Mouse (Mus musculus) midbrain, embryonic 12.5 days (tissue): ENCODE measurements around the gene Map3k4. TPM values are rescaled to one million over a fixed set of nuclear protein-coding genes. Genes with fewer than 3 reads are reported as not detected.
A peak's percentile ranks its signal among the peaks of the same experiment; 100 is the strongest.

Experiments used
- ATAC-seq: fragments of 200-750 bp; cut with Nextera tagmentation; 2 replicates; pipeline ENCODE4 v1.8.0; 2017; ENCODE audit warnings: low read depth, moderate TSS enrichment, moderate library complexity; ENCODE audit not compliant: low FRiP score
- H3K27ac ChIP-seq: fragments of 300-500 bp; sonication (generic); replicated peaks from 2 replicates; pipeline ENCODE4 v1.5.1; 2016; ENCODE audit warnings: mild to moderate bottlenecking
- H3K27me3 ChIP-seq: fragments of 300-500 bp; sonication (generic); 2 replicates; pipeline ENCODE4 v1.6.1; 2016; ENCODE audit warnings: mild to moderate bottlenecking
- H3K36me3 ChIP-seq: fragments of 300-500 bp; sonication (generic); 2 replicates; pipeline ENCODE4 v1.6.1; 2016
- H3K4me1 ChIP-seq: fragments of 300-500 bp; sonication (generic); 2 replicates; pipeline ENCODE4 v1.6.1; 2016
- H3K4me2 ChIP-seq: fragments of 300-500 bp; sonication (generic); replicated peaks from 2 replicates; pipeline ENCODE4 v1.6.1; 2016; ENCODE audit warnings: mild to moderate bottlenecking, moderate library complexity
- H3K4me3 ChIP-seq: fragments of 300-500 bp; sonication (generic); 2 replicates; pipeline ENCODE4 v1.5.1; 2016; ENCODE audit warnings: mild to moderate bottlenecking
- H3K9ac ChIP-seq: fragments of 300-500 bp; sonication (generic); replicated peaks from 2 replicates; pipeline ENCODE4 v1.6.1; 2016; ENCODE audit warnings: mild to moderate bottlenecking, moderate library complexity
- H3K9me3 ChIP-seq: fragments of 300-500 bp; sonication (generic); 2 replicates; pipeline ENCODE4 v1.6.1; 2016; ENCODE audit warnings: mild to moderate bottlenecking
- WGBS: fragments of 180-500 bp; shearing (Covaris S2); methylation state at CpG from one replicate; pipeline ENCODE4 v1.1.7; 2016; 5-methylcytosine and 5-hydroxymethylcytosine counted together
- polyA plus RNA-seq: library from polyadenylated mRNA; unstranded; fragments of >200 nt; fragmentation: Nextera tagmentation; extraction: Ambion mirVana; gene quantifications from 2 replicates; pipeline ENCODE4 v1.2.1, GENCODE M21; 2016

The Map3k4 gene
- polyA plus RNA-seq, 1 experiment from 2014 or later, result 53.3 TPM

- no peak for ATAC-seq
- Histone ChIP-seq H3K4me3 (no peak overlapping the region), H3K27me3 (no peaks in the 10 kb centered on the region), H3K4me2 (no peak overlapping the region), H3K27ac (no peak overlapping the region), H3K9me3 (no peaks in the 10 kb centered on the region), H3K9ac (no peak overlapping the region), H3K36me3 (peaks cover 58% of the 10 kb centered on the region), H3K4me1 (peaks cover 9% of the 10 kb centered on the region)
- 95% methylated on average over 11 of the region's 11 CpGs for WGBS
Measured at GRCm38 (mm10) chr17:12211890-12212289, 106.7 kb downstream of the Map3k4 start.

DNA sequence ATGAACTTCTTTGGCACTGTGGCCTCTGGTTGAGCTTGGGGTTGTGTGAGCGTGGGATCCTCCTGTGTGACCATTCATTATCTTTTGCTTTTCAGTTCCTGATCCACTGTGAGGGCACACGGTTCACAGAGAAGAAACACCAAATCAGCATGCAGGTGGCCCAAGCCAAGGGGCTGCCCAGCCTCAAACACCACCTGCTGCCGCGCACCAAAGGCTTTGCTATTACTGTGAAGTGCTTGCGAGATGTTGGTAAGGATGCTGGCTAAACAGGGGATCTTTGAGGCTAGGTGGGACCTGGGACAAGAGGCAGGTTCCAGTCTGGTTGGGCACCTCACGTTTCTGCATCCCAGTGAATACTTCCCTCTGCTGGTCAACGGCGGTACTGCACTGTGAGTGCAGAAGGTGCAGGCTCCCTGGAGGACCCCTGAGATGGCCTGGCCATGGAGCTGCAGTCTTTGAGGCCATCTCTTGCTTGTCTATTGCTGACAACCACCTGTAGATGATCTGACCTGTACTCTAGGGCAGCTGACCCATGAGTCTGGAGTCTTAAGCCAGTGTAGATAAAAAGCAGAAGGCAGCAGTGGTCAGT lies 108.0 kb downstream of the Map3k4 start:
- H3K36me3 ChIP-seq, result peaks cover 47% of the 10 kb centered on the region
- H3K9ac ChIP-seq, result no peak overlapping the region
- WGBS, result 36% methylated on average over 8 of the region's 8 CpGs
- H3K4me1 ChIP-seq, result peaks cover 19% of the 10 kb centered on the region
- no peak overlapping the region for H3K4me3 ChIP-seq
- H3K4me2 ChIP-seq, result no peak overlapping the region
- H3K27ac ChIP-seq, result no peak overlapping the region
- H3K9me3 ChIP-seq, result no peaks in the 10 kb centered on the region
- 0 out of 2 replicates have a peak, but pooled peaks have one; percentile 10 for ATAC-seq
- H3K27me3 ChIP-seq, result no peaks in the 10 kb centered on the region

DNA sequence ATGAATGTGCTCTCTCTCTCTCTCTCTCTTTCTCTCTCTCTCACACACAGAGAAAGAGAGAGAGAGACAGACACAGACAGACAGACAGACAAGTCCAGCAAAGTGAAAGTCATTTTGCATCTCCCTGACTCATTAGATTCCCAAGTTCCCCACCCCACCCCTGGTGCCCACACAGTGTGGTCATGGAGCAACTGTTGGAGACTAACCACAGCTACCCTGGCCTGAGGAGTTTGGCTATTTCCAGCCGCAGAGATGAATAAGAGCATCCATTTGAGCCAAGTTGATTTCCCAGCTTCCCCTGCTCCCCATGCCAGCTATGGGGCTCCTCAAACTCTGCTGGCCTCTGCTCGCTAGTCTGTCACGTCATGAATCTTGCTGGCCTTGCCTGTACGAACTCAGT lies 109.1 kb downstream of the Map3k4 start:
- Histone ChIP-seq H3K9me3 (no peaks in the 10 kb centered on the region), H3K27me3 (no peaks in the 10 kb centered on the region), H3K4me1 (peaks cover 29% of the 10 kb centered on the region), H3K4me3 (no peak overlapping the region), H3K36me3 (peaks cover 35% of the 10 kb centered on the region), H3K9ac (no peak overlapping the region), H3K27ac (no peak overlapping the region), H3K4me2 (no peak overlapping the region)
- 80% methylated on average over 4 of the region's 4 CpGs for WGBS
- ATAC-seq, result no peak

DNA sequence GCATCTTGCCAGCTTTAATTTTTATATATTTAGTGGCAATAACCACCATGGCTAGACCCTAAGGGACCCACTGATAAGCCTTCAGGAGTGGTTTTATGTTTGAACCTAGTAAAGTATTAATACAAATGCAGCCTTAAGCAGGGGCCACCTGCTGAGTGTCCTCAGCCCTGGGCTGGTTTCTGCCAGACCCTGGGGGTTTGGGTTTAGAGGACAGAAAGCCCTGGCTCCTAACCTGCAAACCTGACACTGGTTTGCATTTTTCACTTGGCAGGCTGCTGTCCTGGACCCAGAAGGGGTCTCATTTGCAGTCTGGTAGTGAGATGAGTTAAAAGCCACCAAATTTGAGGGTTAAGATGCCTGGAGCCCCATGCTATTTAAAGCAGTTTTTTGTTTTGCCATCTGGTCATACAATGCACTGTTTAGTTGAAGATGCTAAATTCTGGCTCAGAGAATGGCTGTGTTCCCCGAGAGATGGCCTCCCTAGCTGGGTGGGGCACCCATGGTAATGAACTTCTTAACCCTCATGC lies 111.5 kb downstream of the Map3k4 start:
- H3K9ac ChIP-seq, result no peak overlapping the region

GRCm38 (mm10) chr17:12206248-12206647 lies 112.3 kb downstream of the Map3k4 start:
- no peak overlapping the region for H3K9ac ChIP-seq
- H3K4me3 ChIP-seq, result no peak overlapping the region
- no peak overlapping the region for H3K4me2 ChIP-seq
- no peaks in the 10 kb centered on the region for H3K9me3 ChIP-seq
- no peaks in the 10 kb centered on the region for H3K27me3 ChIP-seq
- H3K27ac ChIP-seq, result peak overlapping the region; percentile 42
- no peak for ATAC-seq
- H3K36me3 ChIP-seq, result peaks cover 8% of the 10 kb centered on the region
- H3K4me1 ChIP-seq, result peaks cover 39% of the 10 kb centered on the region
- 78% methylated on average over 3 of the region's 3 CpGs for WGBS

More for the DNA sequence above, 111.5 kb downstream of the Map3k4 start:
- H3K4me2 ChIP-seq, result no peak overlapping the region
- peaks cover 12% of the 10 kb centered on the region for H3K36me3 ChIP-seq
- H3K4me3 ChIP-seq, result no peak overlapping the region
- peak overlapping the region; percentile 25; the same call in 1 of the 2 replicates for H3K27ac ChIP-seq
- H3K9me3 ChIP-seq, result no peaks in the 10 kb centered on the region
- H3K4me1 ChIP-seq, result peaks cover 39% of the 10 kb centered on the region
- no peak for ATAC-seq
- 22% methylated on average over 1 of the region's 1 CpGs for WGBS
- H3K27me3 ChIP-seq, result no peaks in the 10 kb centered on the region

DNA sequence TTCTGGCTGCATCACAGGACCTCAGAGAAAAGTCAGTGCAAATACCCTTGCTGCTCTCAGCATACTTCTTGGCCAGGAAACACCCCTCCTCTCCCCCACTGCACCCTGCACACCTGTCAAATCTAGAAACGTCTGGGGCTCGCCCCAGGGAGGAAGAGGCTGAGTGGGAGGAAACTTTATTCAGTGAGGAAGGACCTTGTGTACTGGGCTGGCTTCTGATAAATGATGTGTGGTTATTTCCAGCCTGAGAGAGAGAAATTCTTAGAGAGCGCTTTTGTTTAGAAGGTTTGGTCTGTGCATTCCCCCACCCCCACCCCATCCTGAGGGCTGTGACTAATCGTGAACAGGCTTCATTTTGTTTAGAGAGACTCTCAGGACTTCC lies 112.9 kb downstream of the Map3k4 start:
- WGBS, result 44% methylated on average over 4 of the region's 4 CpGs
- Histone ChIP-seq H3K27ac (peak overlapping the region; percentile 42), H3K4me1 (peaks cover 39% of the 10 kb centered on the region), H3K4me2 (no peak overlapping the region), H3K4me3 (no peak overlapping the region), H3K27me3 (no peaks in the 10 kb centered on the region), H3K9me3 (no peaks in the 10 kb centered on the region), H3K9ac (0 out of 2 replicates have a peak overlapping the region, but pooled peaks have one; percentile 21), H3K36me3 (0 out of 2 replicates have a peak, but pooled peaks cover 5% of the 10 kb centered on the region)
- 0 out of 2 replicates have a peak, but pooled peaks have one; percentile 38 for ATAC-seq

DNA sequence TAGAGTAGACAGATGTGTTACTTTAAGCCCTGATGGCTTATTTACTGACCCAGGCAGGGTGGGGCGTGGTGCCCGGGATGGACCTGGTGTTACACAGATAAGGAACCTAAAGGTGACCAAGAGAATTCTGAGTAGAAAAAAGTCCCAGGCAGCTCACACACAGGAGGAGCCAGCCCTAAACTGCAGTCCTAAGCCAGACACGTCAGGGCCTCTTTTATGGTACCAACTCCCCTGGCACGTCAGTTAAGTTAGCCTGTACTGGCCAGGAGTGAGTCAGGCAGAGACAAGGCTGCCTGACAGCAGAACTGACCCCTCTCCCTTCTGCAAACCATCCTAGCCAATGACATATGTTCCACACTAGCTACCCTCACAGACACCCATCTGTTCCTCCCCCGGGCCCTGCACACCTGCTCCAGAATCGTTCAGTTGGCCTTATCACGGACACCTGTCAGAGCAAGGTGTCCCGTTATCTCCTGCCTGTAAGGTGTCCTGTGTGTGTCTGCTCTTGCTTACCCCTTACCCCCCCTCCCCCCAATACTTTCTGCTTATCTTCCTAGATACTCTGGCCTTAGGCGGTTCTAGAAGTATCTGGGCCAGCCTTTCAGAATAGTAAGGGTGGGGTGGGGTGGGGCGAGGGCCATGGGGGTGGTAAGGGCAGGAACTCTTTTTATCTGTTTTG lies 113.4 kb downstream of the Map3k4 start:
- H3K4me2 ChIP-seq, result no peak overlapping the region
- no peaks in the 10 kb centered on the region for H3K9me3 ChIP-seq
- H3K27me3 ChIP-seq, result no peaks in the 10 kb centered on the region
- 0 out of 2 replicates have a peak, but pooled peaks cover under 1% of the 10 kb centered on the region for H3K36me3 ChIP-seq
- H3K27ac ChIP-seq, result no peak overlapping the region
- H3K9ac ChIP-seq, result 0 out of 2 replicates have a peak overlapping the region, but pooled peaks have one; percentile 21
- H3K4me1 ChIP-seq, result peaks cover 39% of the 10 kb centered on the region
- no peak for ATAC-seq
- WGBS, result 87% methylated on average over 10 of the region's 10 CpGs
- no peak overlapping the region for H3K4me3 ChIP-seq

- 0 out of 2 replicates have a peak overlapping the region, but pooled peaks have one; percentile 46 for H3K27ac ChIP-seq
- no peak overlapping the region for H3K9ac ChIP-seq
- no peaks in the 10 kb centered on the region for H3K9me3 ChIP-seq
- no peak overlapping the region for H3K4me3 ChIP-seq
- 91% methylated on average over 3 of the region's 3 CpGs for WGBS
- H3K36me3 ChIP-seq, result no peaks in the 10 kb centered on the region
- H3K4me2 ChIP-seq, result no peak overlapping the region
- H3K27me3 ChIP-seq, result no peaks in the 10 kb centered on the region
- H3K4me1 ChIP-seq, result peaks cover 39% of the 10 kb centered on the region
- no peak for ATAC-seq
Measured at GRCm38 (mm10) chr17:12204689-12205014, 113.9 kb downstream of the Map3k4 start.

DNA sequence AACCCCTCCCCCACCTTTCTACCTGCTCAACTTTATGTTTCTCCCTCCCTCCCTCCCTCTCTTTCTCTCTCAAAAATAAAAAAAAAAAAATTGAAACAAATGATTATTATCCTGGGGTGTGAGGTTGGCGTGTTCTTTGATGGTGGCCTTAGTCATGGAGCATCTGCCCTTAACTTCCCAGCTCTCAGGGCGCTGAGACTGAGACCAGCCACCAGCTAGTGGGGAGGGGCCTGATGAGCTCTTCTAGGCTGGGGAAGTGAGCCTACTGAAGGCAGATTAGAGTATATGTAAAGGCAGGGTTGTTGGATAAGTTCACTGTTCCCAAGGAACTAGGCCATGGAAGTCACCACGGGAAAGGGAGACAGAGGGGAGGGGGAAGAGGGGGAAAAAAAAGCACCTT lies 114.3 kb downstream of the Map3k4 start:
- Histone ChIP-seq H3K4me3 (no peak overlapping the region), H3K4me1 (peaks cover 39% of the 10 kb centered on the region), H3K36me3 (no peaks in the 10 kb centered on the region), H3K4me2 (no peak overlapping the region), H3K9me3 (no peaks in the 10 kb centered on the region), H3K27ac (0 out of 2 replicates have a peak overlapping the region, but pooled peaks have one; percentile 46), H3K27me3 (no peaks in the 10 kb centered on the region), H3K9ac (no peak overlapping the region)
- ATAC-seq, result no peak
- 85% methylated on average over 3 of the region's 3 CpGs for WGBS

GRCm38 (mm10) chr17:12203414-12203897 lies 115.1 kb downstream of the Map3k4 start:
- 77% methylated on average over 15 of the region's 15 CpGs for WGBS
- Histone ChIP-seq H3K4me3 (no peak overlapping the region), H3K4me1 (peaks cover 39% of the 10 kb centered on the region), H3K36me3 (0 out of 2 replicates have a peak, but pooled peaks cover 5% of the 10 kb centered on the region), H3K9ac (no peak overlapping the region), H3K9me3 (no peaks in the 10 kb centered on the region), H3K27me3 (no peaks in the 10 kb centered on the region), H3K27ac (no peak overlapping the region), H3K4me2 (no peak overlapping the region)
- no peak for ATAC-seq

DNA sequence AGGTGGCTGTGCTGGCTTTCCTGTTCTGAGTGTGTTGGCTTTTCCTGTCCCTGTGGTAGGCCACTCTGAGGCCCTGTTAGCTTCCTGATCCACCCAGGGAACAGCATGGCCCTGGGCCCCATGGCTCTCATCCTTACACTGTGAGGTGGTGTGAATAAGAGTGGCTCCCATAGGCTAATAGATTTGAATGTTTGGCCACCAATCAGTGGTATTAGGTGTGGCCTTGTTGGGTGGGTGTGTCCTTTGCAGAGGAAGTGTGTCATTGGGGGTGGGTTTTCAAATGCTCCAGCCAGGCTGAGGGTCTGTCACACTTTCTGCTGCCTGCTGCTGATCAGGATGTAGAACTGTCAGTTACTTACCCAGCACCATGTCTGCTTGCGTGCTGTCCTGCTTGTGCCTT lies 117.5 kb downstream of the Map3k4 start:
- no peak overlapping the region for H3K4me3 ChIP-seq
- H3K9ac ChIP-seq, result no peak overlapping the region
- WGBS, result 91% methylated on average over 1 of the region's 1 CpGs
- H3K4me2 ChIP-seq, result no peak overlapping the region
- ATAC-seq, result no peak
- H3K4me1 ChIP-seq, result peaks cover 24% of the 10 kb centered on the region
- no peaks in the 10 kb centered on the region for H3K9me3 ChIP-seq
- no peaks in the 10 kb centered on the region for H3K27me3 ChIP-seq
- H3K27ac ChIP-seq, result no peak overlapping the region
- 0 out of 2 replicates have a peak, but pooled peaks cover 14% of the 10 kb centered on the region for H3K36me3 ChIP-seq

DNA sequence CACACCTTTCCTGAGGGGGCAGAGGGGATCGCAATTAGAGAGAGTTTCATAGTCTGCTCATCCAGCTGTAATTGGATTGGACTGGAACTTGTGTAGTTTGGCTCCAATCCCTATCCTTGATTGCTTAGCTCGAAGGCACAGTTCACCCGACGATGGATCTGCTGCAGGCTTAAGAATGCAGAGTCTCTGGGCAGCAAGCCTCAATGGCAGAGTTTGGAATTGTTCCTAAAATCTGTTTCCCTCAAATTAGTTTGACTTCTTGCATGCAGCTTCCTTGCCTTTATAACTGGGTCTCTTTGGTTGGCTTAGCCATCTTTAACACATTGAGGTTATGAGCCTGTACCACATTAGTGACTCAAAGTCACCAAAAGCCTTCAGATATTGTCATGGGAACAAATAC lies 118.7 kb downstream of the Map3k4 start:
- peaks cover 16% of the 10 kb centered on the region for H3K4me1 ChIP-seq
- no peak for ATAC-seq
- 89% methylated on average over 4 of the region's 4 CpGs for WGBS
- H3K27me3 ChIP-seq, result no peaks in the 10 kb centered on the region
- H3K9ac ChIP-seq, result no peak overlapping the region
- no peak overlapping the region for H3K4me3 ChIP-seq
- H3K4me2 ChIP-seq, result no peak overlapping the region
- no peak overlapping the region for H3K27ac ChIP-seq
- no peaks in the 10 kb centered on the region for H3K9me3 ChIP-seq
- 0 out of 2 replicates have a peak, but pooled peaks cover 14% of the 10 kb centered on the region for H3K36me3 ChIP-seq
